Mouse (Mus musculus): Measurements from ENCODE around the gene Ddah1.
A peak's percentile ranks its signal among the peaks of the same experiment; 100 is the strongest.
"Not testable (repeated sequence)": the region's sequence is repeated elsewhere in the genome, so short reads cannot be mapped to it uniquely, and the experiment has no call there.

Ddah1 gene

GRCm38 (mm10) chr3:145864713-145865233 is 106.3 kb downstream of the Ddah1 start:
- DNase-seq (ENCODE audit: low read depth): no peak

GRCm38 (mm10) chr3:145872680-145873079 is 114.2 kb downstream of the Ddah1 start:
- DNase-seq (ENCODE audit: low read depth): no peak

GRCm38 (mm10) chr3:145873271-145873670 is 114.8 kb downstream of the Ddah1 start:
- no peak for DNase-seq (ENCODE audit: low read depth)

- no peak for DNase-seq (ENCODE audit: low read depth)
Observed at GRCm38 (mm10) chr3:145874126-145874525, 115.7 kb downstream of the Ddah1 start.

GRCm38 (mm10) chr3:145876120-145876519 is 117.6 kb downstream of the Ddah1 start:
- DNase-seq (ENCODE audit: low read depth): no peak

- DNase-seq (ENCODE audit: low read depth): not testable (repeated sequence)
Observed at GRCm38 (mm10) chr3:145878867-145879266, 120.4 kb downstream of the Ddah1 start.

GRCm38 (mm10) chr3:145880335-145880734 is 121.9 kb downstream of the Ddah1 start:
- DNase-seq (ENCODE audit: low read depth): no peak

- no peak for DNase-seq (ENCODE audit: low read depth)
Observed at GRCm38 (mm10) chr3:145882076-145882874, 123.8 kb downstream of the Ddah1 start.

- no peak for DNase-seq (ENCODE audit: low read depth)
Observed at GRCm38 (mm10) chr3:145883233-145883632, 124.8 kb downstream of the Ddah1 start.

GRCm38 (mm10) chr3:145885376-145885775 is 126.9 kb downstream of the Ddah1 start:
- DNase-seq (ENCODE audit: low read depth): no peak

GRCm38 (mm10) chr3:145885851-145886464 is 127.5 kb downstream of the Ddah1 start:
- no peak for DNase-seq (ENCODE audit: low read depth)

- DNase-seq (ENCODE audit: low read depth): no peak
Observed at GRCm38 (mm10) chr3:145887430-145887971, 129.0 kb downstream of the Ddah1 start.

GRCm38 (mm10) chr3:145890346-145891132 is 132.1 kb downstream of the Ddah1 start:
- DNase-seq (ENCODE audit: low read depth): no peak

- no peak for DNase-seq (ENCODE audit: low read depth)
Observed at GRCm38 (mm10) chr3:145892451-145892850, 134.0 kb downstream of the Ddah1 start.

GRCm38 (mm10) chr3:145894131-145894530 is 135.7 kb downstream of the Ddah1 start:
- no peak for DNase-seq (ENCODE audit: low read depth)

- DNase-seq (ENCODE audit: low read depth): no peak
Observed at GRCm38 (mm10) chr3:145897749-145898148, 139.3 kb downstream of the Ddah1 start.

GRCm38 (mm10) chr3:145899832-145900231 is 141.4 kb downstream of the Ddah1 start:
- DNase-seq (ENCODE audit: low read depth): no peak

GRCm38 (mm10) chr3:145903530-145903929 is 145.1 kb downstream of the Ddah1 start:
- no peak for DNase-seq (ENCODE audit: low read depth)

- peak; percentile 77 for DNase-seq (ENCODE audit: low read depth)
Observed at GRCm38 (mm10) chr3:145904850-145905776, 146.6 kb downstream of the Ddah1 start.

GRCm38 (mm10) chr3:145906582-145906981 is 148.1 kb downstream of the Ddah1 start:
- DNase-seq (ENCODE audit: low read depth): no peak

GRCm38 (mm10) chr3:145912512-145912911 is 154.0 kb downstream of the Ddah1 start:
- no peak for DNase-seq (ENCODE audit: low read depth)

All from induced T-regulatory cell, adult 2 months (primary cell).